8 mouse cellular contexts compared by ENCODE assay signal in the genomic region with DNA sequence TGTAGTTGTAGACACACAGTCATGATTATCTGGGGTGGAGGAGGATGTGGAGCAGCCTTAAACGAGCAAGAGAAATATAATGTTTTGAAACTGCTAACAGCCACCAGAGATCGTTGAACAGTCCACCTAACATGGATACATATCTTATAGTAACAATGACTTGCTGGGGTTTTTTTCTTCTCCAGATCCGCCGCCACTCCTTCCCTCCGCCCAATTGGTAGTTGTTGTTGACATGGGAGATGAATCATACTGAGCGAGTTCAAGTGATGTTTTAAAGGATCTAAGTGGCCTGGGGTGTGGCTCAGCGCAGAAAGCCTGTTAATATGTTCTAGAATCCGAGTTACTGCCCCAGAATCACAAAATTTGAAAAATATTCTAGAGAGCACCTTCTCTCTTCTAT. TPM values are rescaled to one million over a fixed set of nuclear protein-coding genes. Genes with fewer than 3 reads are reported as not detected.
A peak's percentile ranks its signal among the peaks of the same experiment; 100 is the strongest.
DNase-seq lines count a peak whose midpoint lies in the region; ATAC-seq and TF ChIP-seq lines count a peak whose summit lies in the region.

No protein-coding gene starts in this region.

- DNase-seq in thymus, adult 2 months: no peak
- DNase-seq in thymus, postnatal 14 days: no peak
- peak; percentile 50 for DNase-seq in liver
- no peak for DNase-seq in MN1 (ENCODE audit: low spot score)
- DNase-seq in left cerebral cortex, adult 18-20 months (ENCODE audit: low spot score in 2 of 2): no peak
- DNase-seq in kidney, adult 18-20 months: no peak

- no peak for TF ChIP-seq CTCF in thymus, adult 2 months (IDR thresholded peaks at IDR 0.05; ENCODE audit: borderline replicate concordance, control insufficient read depth, extremely low read depth, insufficient read depth, low read length, poor library complexity)

- no peaks in the 10 kb centered on the region for H3K36me3 ChIP-seq in thymus, adult 2 months (ENCODE audit: control insufficient read depth, insufficient read depth, low read length)
- H3K36me3 ChIP-seq in neural tube, embryonic 15.5 days: no peaks in the 10 kb centered on the region

- ATAC-seq in erythroid progenitor cell, adult 5-6 weeks (replicated peaks; ENCODE audit: low FRiP score, poor library complexity, severe bottlenecking): peak; percentile 21; the same call in 1 of the 2 replicates
- ATAC-seq in neural tube, embryonic 15.5 days (ENCODE audit: low FRiP score): no peak

- WGBS in thymus, adult 2 months: 18% methylated on average over 8 of the region's 8 CpGs
- 51% methylated on average over 8 of the region's 8 CpGs for WGBS in neural tube, embryonic 15.5 days

- H3K4me1 ChIP-seq in thymus, adult 2 months (replicated peaks; ENCODE audit: control insufficient read depth, insufficient read depth, low read length): peaks cover 50% of the 10 kb centered on the region
- peaks cover 51% of the 10 kb centered on the region for H3K4me1 ChIP-seq in neural tube, embryonic 15.5 days

- H3K4me2 ChIP-seq in neural tube, embryonic 15.5 days: peak overlapping the region; percentile 68

- H3K27ac ChIP-seq in thymus, adult 2 months (ENCODE audit: control insufficient read depth, insufficient read depth, low read length): peak overlapping the region; percentile 44; the same call in 1 of the 2 replicates
- H3K27ac ChIP-seq in neural tube, embryonic 15.5 days (replicated peaks): peak overlapping the region; percentile 70

- H3K9ac ChIP-seq in neural tube, embryonic 15.5 days (replicated peaks): peak overlapping the region; percentile 52

- no peaks in the 10 kb centered on the region for H3K27me3 ChIP-seq in thymus, adult 2 months (ENCODE audit: control insufficient read depth, insufficient read depth, low read length)
- no peaks in the 10 kb centered on the region for H3K27me3 ChIP-seq in neural tube, embryonic 15.5 days (replicated peaks)

- H3K9me3 ChIP-seq in neural tube, embryonic 15.5 days (replicated peaks): no peaks in the 10 kb centered on the region

- H3K4me3 ChIP-seq in thymus, adult 2 months (ENCODE audit: control insufficient read depth, insufficient read depth, low read length): peak overlapping the region; percentile 90
- peak overlapping the region; percentile 57 for H3K4me3 ChIP-seq in neural tube, embryonic 15.5 days (replicated peaks)

- TF ChIP-seq POLR2A in thymus, adult 2 months (IDR thresholded peaks at IDR 0.05; ENCODE audit: control insufficient read depth, extremely low read depth, insufficient read depth, low read length, poor library complexity): no peak

RNA-seq across cellular contexts. Expression of gene Srebf1, which starts 2.8 kb away (rescaled TPM):
- polyA plus RNA-seq in thymus, adult 2 months (2012; rRNA removed): 466 and 519 TPM in 2 replicates
- total RNA-seq in erythroid progenitor cell, adult 5-6 weeks (2015; ENCODE audit: low replicate concordance): 6.3 and 10.8 TPM in 2 replicates
- 10.7 and 34.9 TPM in 2 replicates for total RNA-seq in erythroid progenitor cell, adult 5-6 weeks (2017; ENCODE audit: low replicate concordance)
- 44.2 and 50.0 TPM in 2 replicates for polyA plus RNA-seq in neural tube, embryonic 15.5 days (2015; fragmentation: Nextera tagmentation; extraction: Ambion mirVana)
- 10 to 100 TPM; 66.2 to 68.2 TPM for total RNA-seq in left cerebral cortex, adult 18-20 months (2021)
